Mouse (Mus musculus) kidney, postnatal 25 days (tissue): ENCODE measurements around the gene Pmis2.

ENCODE experiments used
- DNase-seq, 2 experiments: peaks; one replicate each; pipeline ENCODE4 v3.0.0; 2021; ENCODE audit warnings: mixed read lengths in 2 of 2

The Pmis2 gene

DNA sequence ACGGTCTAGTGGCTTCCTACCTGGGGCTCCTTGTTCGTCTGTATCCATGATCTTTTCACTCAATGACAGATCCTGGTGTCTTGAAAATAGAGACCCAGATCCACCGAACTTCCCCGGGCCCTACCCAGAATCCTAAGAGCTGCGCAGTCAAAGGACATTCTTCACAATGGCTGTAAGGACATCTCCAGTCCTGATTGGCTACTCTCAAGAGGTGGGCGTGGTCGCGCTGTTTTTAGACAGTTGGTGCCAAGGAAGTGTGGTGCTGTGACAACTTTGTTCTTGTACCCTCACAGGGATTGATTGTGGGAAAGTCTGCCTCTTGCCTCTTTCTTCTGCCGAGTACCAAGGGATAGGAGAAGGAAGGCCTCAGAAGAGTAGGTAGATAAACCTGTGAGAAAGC, at the start of gene Pmis2:
Gene Pmis2 (minus strand): TSS at position 126 of the 400 bp plus-strand sequence.
- DNase-seq: no peak

- DNase-seq: no peak
Observed at GRCm38 (mm10) chr7:30719669-30720068, 48.3 kb upstream of the Pmis2 start.

DNA sequence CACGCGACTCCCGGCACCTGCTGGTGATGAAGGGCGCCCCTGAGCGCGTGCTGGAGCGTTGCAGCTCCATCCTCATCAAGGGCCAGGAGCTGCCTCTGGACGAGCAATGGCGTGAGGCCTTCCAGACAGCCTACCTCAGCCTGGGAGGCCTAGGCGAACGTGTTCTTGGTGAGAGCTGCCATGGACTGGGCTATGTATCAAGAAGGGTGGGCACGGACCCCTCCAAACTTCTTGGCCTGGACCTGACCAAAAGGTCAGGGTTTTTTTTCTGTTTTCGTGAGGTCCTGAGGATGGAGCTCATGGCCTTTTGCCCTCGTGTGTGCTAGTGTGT, 46.3 kb upstream of the Pmis2 start:
- DNase-seq: no peak

DNA sequence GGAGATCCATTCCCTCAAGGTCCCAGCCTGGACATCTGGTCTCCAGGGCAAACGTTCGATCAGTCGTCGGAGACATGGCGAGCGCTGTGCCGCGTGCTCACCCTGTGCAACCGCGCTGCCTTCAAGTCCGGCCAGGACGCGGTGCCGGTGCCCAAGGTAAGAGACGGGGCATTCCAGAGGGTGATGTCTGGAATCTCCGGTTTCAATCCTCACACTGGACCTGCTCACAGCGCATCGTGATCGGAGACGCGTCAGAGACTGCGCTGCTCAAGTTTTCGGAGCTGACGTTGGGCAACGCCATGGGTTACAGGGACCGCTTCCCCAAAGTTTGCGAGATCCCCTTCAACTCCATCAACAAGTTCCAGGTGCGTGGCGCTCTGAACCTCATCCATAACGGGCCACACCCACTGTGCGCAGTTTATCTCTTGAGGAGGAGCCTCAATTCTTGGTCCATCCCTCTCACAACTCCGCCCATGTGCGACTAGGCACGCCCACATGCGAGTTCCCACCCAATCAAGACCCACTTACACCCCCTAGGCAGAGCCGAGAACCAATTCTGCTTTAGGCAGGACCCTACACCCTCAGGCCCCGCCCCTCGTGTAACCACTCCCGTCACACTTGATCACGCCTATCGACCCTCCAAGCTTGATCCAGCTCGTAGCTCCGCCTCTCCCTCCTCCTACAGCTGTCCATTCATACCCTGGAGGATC, 45.8 kb upstream of the Pmis2 start:
- peak; percentile 38 to 68 for DNase-seq

- peak; percentile 23 to 55 for DNase-seq
Observed at GRCm38 (mm10) chr7:30711942-30712341, 40.5 kb upstream of the Pmis2 start, which contains the start of gene Atp4a. Gene Atp4a, plus strand, starts transcription at chr7:30712209.

- no peak for DNase-seq
Observed at GRCm38 (mm10) chr7:30707441-30707840, 36.0 kb upstream of the Pmis2 start.

DNA sequence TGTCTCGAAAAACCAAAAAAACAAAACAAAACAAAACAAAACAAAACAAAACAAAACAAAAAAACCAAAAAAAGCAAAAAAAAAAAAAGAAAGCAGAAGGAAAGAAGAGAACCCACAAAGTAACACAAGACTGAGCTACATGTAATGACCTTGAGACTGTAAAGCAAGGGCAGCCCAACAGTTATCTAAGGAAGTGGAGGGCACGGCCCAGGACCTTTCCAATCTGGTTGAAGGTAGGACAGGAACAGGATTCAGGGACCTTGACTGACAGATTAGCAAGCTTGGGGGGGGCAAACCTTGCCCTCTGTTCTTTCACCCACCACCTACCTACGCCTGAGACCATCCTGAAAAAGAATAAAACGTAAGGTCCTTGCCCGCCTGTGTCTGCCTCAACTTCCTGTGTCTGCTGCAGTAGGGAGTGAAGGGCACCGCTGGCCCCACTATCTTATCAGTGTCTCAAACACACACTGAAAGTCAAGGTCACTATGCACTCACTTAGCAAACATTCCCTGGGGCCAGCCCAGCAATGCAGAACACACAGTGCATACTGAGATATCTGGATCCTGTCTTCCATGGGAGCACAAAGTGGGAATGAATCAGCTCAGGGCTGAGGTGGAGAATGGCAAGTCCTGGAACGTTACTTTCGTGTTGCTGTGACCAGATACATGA, 34.9 kb upstream of the Pmis2 start:
- DNase-seq: no peak

GRCm38 (mm10) chr7:30698589-30698988, 27.2 kb upstream of the Pmis2 start, which contains the start of gene 2200002J24Rik:
Gene 2200002J24Rik, plus strand, starts transcription at chr7:30698926.
- DNase-seq: no peak

GRCm38 (mm10) chr7:30698101-30698500, 26.7 kb upstream of the Pmis2 start:
- no peak for DNase-seq

DNA sequence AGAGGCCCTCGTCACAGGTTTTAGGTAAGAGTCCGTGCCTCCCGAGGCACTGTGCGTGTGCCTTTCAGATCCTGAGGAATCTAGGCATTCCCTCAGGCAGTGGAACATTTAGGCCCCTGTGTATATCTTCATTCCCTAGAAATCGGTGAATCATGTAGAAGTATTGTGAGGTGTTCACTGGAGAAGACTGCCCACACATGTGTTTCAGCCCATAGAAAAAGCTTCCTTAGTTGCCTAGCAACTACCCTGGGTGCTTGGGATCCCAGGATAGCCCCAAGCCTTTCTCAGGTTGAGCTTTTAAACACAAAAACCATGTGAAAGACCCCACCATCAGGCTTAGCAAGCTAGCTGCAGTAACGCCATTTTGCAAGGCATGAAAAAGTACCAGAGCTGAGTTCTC, 16.9 kb upstream of the Pmis2 start:
- no peak for DNase-seq

GRCm38 (mm10) chr7:30683425-30683824, 12.0 kb upstream of the Pmis2 start:
- no peak for DNase-seq

- DNase-seq: no peak
Observed at GRCm38 (mm10) chr7:30681897-30682296, 10.5 kb upstream of the Pmis2 start.

DNA sequence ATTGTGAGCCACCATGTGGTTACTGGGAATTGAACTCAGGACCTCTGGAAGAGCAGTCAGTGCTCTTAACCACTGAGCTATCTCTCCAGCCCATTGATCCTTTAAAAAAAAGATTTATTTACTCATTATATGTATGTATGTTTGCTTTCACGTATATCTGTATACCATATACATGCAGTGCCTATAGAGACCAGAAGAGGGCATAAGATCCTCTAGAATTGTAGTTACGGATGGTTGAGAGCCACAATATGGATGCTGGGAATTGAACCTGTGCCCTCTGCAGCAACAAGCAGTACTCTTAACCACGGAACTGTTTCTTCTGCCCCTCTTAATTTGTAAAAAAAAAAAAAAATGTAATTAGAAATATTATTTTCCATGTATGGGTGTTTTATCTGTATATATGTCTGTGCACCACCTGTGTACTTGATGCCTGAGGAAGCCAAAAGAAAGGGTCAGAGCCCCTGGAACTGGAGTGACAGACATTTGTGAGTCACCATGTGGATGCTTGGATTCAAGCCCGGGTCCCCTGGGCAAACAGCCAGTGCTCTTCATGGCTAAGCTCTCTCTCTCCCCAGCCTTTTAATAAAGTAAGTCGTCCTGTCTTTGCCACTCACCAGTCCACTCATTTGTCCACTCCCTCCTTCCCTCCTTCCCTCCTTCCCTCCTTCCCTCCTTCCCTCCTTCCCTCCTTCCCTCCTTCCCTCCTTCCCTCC, 7.0 kb upstream of the Pmis2 start:
- DNase-seq: peak in 1 of 2 experiments; percentile 19

DNA sequence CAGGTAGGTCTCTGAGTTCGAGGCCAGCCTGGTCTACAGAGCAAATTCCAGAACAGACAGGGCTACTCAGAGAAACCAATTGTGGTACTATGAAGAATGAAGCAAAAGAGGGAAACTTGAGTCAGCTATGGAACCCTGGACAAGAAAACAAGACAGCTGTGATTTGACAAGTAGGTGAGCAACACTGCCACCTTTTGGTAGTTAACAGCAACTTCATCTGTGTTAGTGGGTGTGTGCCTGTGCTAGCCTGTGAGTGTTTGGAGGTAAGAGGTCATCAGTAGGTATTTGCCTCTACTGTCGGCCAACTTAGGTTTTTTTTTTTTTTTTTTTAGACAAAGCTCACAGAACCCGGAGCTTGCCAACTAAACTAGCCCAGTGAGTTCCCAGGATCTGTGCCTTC, 2.2 kb downstream of the Pmis2 start:
- DNase-seq: peak in 1 of 2 experiments; percentile 16

DNA sequence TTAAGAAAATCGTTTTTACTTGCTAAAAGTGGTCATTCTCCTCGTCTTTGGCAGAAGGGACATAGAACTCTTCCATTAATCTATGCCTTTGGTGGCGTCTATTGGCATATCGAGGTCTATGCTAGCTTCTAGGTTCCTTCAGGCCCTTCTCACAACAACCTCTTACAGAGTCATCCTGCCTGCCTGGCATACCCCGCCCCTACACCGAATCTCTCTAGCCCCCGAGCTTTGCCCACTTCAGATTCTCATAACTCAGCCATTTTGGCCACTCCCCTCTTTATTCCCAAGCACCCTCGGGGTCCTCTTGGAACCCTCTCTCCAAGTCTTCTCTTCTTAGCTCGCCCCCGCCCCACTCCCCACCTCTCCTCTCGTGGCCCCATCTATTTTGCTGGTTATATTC, 6.1 kb downstream of the Pmis2 start:
- peak in 1 of 2 experiments; percentile 32 for DNase-seq

- peak; percentile 94 for DNase-seq
Observed at GRCm38 (mm10) chr7:30664529-30665200, 6.7 kb downstream of the Pmis2 start, which contains the start of gene Haus5. Gene Haus5, minus strand, starts transcription at chr7:30664994.

GRCm38 (mm10) chr7:30649591-30650540, 21.5 kb downstream of the Pmis2 start, which contains the start of gene Rbm42:
Gene Rbm42, minus strand, starts transcription at chr7:30650317.
- DNase-seq: peak; percentile 99 to 100

- DNase-seq: no peak
Observed at GRCm38 (mm10) chr7:30639083-30639482, 32.3 kb downstream of the Pmis2 start.

DNA sequence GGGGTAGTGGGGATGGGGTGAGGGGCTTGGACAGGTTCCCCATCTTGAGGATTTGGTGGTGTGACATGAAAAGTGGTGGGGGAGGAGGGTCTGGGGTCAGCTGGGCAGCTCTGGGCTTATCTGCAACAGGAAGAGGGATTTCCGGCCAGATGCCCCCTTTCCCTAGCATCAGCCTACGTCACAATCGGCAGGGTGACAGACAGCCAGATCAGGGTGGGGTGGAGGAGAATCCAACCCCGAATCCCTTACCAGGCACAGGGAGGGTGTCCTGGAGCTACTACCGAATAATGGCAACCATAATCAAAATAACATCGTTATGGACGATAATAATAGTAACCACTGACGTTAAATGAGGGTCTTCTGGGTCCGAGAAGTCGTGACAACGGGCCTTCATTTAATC, 35.0 kb downstream of the Pmis2 start:
- DNase-seq: no peak

- no peak for DNase-seq
Observed at GRCm38 (mm10) chr7:30635752-30636151, 35.7 kb downstream of the Pmis2 start, which contains the start of gene Etv2. Gene Etv2, minus strand, starts transcription at chr7:30635852.

DNA sequence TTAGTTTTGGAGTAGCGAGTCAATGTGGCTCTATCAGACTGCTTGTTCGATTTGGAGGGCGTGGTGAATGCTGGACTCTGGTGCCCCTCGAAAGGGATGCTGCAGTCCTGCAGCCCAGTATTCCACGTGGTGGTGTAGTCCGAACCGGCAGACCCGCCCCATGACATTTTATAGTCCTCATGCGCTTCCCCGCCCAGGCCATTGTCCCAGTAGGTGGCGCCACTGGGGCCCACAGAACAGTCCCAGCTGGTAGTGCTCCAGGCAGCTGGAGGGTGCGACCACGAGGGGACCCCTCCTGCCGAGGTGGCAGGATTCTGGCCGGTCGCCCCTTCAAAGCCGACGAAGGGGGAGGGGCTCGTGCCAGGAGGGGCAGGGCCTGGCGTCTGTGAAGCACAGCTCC, 36.8 kb downstream of the Pmis2 start:
- peak; percentile 56 to 57 for DNase-seq
